Mouse (Mus musculus) 3134 (cell line): ENCODE data around the gene Ndufs3.
"Not testable (repeated sequence)": the region's sequence is repeated elsewhere in the genome, so short reads cannot be mapped to it uniquely, and the experiment has no call there.

Experiments used
- DNase-seq: peaks from one replicate; pipeline ENCODE4 v3.0.0-alpha.2; 2011; ENCODE audit warnings: low spot score; ENCODE audit not compliant: insufficient read length; ENCODE audit errors: extremely low read depth

Gene Ndufs3

DNA sequence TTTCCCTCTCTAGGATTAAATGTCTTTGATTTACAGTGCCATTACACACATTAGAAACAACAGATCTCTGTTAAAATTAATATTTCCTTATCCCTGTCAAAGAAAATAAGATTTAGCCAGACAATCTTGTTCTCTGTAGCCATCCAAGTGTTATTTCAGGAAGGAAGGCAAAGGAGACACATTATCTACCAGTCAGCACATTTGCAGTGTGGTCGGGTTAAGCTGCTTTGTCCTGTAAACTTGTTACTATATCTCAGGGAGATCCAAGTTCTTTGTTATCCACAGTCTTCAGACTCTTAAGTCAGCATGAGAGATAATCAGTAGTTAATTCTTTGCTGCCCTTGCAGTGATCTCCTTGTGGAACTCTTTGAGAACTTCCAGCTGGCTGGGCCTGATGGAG is 6.2 kb upstream of the Ndufs3 start:
- DNase-seq: no peak

DNA sequence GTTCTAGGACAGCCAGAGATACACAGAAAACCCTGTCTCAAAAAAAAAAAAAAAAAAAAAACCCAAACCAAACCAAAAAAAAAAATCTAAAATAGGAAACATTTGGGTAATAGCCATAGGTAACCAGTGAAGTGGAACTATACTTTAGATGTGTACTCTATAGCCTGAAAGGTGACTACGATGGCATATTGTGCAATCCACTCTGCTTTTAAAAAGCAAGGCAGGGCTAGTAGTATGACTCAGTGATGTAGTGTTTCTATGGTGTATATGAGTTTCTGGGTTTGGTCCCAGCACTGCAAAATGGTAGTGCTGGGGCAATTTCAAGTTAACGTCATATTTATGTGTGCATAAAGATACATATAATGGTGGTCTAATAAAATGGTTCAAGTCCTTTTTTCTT is 2.1 kb upstream of the Ndufs3 start:
- DNase-seq: no peak

DNA sequence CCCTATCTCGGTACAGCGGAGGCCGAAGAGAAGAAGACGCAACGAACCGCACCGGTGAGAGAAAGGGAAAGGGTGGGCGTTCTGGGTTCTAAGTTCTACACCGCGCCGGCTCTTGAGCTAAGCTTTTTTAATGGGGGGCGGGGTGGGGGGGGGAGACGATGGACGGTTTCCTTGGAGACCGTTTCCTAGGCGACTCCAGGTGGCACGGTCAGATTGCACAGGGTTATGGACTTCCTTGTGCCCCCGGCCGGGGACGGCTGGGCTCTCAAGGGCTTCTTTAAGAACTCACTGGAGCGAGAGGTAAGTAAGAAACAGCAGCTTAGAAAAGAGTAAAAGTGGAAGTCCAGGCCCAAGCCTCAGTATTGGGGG is 213 bp upstream of the Ndufs3 start:
- no peak for DNase-seq

DNA sequence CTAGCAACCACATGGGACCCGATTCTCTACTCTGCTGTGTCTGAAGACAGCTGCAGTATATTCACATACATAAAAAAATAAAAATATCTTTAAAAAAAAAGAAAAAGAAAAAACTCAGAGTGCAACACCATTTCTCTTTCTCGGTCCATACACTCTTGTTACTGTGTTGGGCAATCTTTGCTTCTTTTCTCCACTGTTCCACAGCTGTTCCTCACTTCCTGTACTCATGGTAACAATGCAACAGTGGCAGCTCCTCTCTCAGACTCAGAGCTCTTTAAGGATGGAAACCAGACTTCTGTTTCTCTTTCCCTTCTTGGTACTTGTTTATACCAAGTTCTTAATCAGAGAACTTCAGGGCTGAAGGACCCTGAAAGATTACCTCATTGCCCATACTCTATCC is 1.2 kb downstream of the Ndufs3 start:
- DNase-seq: no peak

DNA sequence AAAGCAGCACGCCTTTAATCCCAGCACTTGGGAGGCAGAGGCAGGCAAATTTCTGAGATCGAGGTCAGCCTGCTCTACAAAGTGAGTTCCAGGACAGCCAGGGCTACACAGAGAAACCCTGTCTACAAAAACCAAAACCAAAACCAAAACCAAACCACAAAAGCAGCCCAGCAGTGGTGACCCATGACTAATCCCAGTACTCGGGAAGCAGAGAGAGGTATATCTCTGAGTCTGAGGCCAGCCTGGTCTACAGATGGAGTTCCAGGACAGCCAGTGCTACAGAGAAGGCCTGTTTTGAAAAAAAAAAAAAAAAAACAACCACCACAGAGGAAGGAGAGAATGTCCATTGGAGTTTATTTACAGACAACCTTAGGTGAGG is 10.3 kb downstream of the Ndufs3 start:
- not testable (repeated sequence) for DNase-seq

DNA sequence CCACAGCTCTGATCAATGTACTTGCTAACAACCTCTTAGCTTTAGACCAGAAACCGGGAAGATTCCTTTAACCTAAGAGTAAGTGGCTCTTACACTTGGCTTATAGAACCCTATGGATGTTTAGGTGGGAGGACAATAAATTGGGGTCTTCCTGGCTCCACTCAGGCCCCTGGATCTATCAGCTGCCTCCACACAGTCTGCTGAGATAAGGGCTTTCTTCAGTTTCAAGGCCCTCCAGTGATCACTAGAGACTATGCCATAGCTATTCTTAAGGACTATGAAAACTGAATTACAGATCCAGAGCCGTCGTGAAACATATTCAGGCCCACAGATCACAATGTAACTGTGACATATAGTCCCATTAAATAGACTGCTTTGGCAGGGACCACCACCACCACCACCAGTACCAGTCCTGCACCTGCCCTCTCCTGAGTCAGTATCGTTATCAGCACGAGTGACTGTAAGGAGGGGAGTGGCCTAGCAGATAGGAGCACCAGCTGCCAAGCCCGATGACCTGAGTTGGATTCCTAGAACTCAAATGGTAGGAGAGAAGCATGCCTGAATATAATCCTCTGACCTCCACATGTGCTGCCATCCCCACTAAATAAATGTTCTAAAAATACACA is 10.8 kb downstream of the Ndufs3 start:
- no peak for DNase-seq

DNA sequence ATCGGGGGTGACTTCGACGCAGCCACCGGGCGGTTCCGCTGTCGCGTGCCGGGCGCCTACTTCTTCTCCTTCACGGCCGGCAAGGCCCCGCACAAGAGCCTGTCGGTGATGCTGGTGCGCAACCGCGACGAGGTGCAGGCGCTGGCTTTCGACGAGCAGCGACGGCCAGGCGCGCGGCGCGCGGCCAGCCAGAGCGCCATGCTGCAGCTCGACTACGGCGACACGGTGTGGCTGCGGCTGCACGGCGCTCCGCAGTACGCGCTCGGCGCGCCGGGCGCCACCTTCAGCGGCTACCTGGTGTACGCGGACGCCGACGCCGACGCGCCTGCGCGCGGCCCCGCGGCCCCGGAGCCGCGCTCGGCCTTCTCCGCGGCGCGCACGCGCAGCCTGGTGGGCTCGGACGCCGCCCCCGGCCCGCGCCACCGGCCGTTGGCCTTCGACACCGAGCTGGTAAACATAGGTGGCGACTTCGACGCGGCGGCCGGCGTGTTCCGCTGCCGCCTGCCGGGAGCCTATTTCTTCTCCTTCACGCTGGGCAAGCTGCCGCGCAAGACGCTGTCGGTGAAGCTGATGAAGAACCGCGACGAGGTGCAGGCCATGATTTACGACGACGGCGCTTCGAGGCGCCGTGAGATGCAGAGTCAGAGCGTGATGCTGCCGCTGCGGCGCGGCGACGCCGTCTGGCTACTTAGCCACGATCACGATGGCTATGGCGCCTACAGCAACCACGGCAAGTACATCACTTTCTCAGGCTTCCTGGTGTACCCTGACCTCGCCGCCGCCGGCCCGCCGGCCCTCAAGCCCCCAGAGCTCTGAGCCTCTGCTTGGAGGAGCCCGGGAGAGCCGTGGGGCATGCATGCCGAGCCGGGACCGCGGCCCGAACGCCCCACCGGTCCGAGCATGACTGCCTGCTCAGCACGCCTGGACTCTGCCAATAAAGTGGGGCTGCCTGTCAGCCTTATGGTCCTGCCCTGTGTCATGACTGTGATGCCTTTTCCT is 14.8 kb downstream of the Ndufs3 start:
- DNase-seq: no peak

DNA sequence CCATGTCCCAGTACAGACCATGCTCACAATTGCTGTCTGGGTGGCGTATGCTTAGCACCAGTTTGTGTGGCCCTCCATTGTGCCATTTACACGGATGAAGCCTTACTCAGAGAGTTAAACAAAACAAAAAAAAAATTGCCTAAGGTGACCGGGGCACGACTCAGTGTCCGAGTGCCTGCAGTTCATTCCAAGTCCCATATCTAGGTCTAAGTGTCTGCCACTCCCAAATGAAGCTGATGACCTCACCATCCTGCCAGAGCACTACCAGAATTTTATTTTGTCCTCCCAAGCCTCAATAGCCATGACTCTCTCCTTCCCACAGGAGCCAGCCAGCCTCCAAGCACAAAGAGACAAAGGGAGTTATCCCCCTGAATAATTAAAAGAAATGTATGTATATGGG is 17.0 kb downstream of the Ndufs3 start:
- no peak for DNase-seq

DNA sequence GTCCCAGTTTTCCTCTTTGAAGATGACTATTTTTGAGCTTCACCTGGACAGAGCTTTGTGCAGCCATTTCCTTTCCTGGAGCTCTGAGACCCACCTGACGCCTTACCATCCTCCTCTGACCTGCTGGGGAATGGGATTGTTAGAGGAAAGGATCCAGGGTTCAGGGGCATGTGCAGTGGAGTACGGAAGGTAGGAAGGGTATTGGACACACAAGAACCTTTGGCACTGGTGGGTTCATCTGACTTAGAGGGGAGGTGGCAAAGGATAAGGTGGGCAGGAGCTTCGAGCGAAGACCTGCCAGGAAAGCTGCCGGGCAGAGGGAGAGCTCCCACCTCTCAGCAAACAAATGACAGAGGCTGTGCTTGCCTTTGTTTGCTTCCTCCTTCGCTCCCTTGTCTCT is 18.2 kb downstream of the Ndufs3 start:
- no peak for DNase-seq

DNA sequence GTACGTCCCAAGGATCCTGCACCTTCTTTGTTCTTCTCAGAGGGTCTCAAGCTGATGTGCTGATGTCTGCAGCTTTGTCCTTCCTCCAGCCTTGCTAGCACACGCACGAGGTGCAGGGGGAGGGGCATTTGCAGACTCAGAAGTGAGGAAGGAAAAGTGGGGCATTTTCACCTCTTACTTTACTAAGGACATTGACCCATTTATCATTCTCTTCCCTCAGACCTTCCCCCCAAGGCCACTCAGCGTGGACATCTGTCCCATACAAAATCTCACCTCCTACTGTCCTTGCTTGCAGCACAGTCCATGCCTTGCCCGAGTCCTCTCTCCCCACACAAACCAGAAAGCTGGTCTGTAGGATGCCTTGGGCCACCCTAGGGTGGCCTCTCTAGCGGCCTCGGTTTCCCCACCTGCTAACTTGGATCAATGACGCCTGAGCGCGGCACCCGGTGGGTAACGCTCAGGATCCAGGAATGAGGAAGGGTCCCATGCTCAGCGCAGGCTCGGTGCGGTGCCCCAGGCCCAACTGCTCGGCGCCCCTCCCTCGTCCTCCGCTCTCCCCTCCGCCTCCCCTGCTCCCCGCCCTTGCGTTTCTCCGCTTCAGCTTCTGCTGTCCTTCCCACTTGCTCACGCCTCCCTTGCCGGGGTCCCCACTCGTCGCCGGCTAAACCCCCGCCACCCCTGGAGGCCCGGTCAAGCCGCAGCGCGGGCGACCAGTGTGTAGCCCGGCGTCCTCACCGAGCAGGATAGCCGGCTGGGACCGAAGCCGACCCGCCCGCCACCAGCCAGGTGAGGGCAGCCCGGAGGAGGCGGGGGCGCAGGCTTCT is 19.2 kb downstream of the Ndufs3 start, which contains the start of gene C1qtnf4:
C1qtnf4 (plus strand) TSS at position 643 of the 824 bp plus-strand sequence.
- no peak for DNase-seq

DNA sequence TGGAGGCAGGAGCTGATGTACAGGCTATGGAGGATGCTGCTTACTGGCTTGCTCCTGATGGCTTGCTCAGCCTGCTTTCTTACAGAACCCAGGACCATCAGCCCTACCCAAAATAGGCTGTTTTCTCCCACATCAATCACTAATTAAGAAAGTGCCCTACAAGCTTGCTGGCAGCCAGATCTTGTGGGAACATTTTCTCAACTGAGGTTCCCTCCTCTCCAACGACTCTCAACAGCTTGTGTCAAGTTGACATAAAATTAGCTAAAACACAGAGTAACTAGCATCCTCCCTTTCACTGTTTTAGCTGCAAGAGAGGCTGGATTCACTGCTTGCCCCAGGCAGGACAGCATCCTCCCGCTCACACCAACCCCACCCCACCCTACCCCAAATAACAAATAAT is 22.8 kb downstream of the Ndufs3 start:
- no peak for DNase-seq

DNA sequence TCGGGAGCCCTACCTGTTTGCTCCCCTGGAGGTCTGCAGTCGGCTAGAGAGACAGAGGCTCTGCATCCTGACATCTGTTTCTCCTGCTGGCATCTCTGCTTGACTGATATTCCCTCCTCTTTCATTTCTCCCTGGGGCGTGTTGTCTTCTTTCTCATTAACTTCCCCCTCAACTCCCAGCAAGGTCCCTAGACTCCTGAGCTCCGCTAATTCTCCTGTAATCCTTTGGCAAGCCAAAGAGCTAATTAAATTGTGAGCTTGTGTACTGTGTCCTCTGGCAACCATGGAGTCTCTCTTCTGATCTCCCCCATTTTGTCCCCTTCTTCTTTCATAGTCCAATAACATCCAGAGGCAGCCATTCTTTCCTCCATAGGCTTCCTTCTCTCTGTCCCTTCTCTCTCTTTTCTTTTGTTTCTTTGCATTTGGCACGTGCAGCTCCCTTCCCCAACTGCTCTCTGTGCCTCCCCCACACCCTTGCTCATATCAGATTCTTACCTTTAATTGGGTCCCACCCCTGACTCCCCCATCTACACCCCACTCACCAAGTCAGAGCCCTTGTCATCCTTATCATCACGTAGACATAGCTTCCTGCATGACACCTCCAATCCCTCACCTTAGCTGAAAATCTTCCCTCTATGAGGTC is 24.4 kb downstream of the Ndufs3 start:
- no peak for DNase-seq

DNA sequence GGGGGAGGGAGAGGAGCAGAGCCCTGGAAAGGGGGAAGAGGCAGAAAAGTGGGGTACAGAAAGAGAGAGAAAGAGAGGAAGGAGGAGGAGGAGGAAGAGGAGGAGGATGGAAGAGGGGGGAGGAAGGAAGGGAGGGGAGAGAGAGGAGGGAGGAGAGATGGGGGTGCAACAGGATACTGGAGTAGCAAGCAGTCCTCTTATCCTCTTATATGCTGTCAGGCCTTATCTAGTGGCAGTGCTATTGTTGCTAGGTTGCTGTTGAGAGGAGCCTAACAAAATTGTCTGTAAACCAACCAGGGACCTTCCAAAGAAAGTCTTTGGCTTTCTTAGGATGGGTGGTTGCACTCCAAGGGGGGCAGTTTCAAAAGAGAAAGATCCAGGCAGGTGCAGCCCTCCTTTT is 25.2 kb downstream of the Ndufs3 start:
- no peak for DNase-seq

DNA sequence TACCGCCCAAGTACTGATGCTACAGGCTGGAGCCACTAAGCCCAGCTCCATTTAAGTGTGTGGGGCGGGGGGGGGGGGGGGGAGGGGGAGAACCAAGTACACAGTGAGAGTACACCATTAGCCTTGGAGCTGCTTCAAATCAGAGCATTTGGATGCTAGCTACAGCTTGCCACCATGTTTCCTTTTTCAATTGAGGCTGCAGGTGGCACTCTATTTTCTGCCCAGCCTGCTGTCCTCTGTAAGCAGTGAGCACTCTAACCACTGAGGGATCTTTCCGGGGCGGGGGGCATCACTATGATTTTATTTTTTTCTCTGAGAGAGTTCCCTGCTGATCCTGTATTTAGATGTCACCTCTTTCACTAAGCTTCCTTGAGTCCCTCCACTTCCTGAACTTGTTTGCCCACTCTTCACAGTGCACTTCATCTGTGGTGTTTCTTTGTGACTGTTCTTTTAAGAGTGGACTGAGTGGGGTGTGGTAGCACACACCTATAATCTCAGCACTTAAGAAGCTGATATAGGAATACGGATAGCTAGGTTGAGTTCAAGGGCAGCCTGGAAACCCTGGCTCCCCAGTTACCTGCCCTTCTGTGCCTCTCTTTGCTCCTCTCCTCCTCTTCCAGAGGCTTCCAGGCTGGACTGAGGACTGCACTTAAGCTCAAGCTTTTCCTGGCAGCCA is 26.9 kb downstream of the Ndufs3 start:
- DNase-seq: no peak

DNA sequence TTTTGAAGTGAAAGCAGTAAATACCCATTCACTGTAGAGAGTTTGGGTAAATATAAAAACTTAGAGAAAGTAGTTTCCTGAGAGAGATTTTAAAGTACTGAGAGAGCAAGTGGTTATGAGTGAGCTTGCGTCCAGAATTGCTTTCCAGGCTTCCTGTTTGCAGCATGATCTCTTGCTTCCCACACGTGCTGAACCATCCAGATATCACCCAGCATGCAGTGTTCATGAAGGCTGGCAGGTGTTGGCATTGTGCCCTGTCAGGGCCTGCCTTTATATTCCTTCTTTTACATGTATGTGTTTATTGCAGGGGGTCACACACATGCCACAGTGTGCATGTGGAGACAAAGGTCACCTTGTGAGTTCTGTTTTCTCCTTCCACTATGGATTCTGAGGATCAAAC is 29.4 kb downstream of the Ndufs3 start:
- DNase-seq: no peak

DNA sequence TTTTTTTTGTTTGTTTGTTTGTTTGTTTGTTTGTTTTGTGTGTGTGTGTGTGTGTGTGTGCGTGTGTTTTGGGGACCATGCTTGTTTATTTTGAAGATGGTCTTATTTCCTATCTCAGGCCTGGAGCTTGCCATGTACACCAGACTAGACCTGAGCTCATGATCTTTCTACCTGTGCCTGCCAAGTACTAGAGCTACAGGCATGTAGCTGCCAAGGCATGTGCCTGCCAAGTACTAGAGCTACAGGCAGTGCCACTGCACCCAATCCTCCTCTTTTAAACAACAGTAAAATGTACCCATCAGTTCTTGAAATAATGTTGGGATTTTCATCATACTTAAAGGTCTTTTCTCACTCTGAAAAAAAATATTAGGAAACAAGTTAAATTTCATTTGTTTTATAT is 30.6 kb downstream of the Ndufs3 start:
- DNase-seq: no peak

DNA sequence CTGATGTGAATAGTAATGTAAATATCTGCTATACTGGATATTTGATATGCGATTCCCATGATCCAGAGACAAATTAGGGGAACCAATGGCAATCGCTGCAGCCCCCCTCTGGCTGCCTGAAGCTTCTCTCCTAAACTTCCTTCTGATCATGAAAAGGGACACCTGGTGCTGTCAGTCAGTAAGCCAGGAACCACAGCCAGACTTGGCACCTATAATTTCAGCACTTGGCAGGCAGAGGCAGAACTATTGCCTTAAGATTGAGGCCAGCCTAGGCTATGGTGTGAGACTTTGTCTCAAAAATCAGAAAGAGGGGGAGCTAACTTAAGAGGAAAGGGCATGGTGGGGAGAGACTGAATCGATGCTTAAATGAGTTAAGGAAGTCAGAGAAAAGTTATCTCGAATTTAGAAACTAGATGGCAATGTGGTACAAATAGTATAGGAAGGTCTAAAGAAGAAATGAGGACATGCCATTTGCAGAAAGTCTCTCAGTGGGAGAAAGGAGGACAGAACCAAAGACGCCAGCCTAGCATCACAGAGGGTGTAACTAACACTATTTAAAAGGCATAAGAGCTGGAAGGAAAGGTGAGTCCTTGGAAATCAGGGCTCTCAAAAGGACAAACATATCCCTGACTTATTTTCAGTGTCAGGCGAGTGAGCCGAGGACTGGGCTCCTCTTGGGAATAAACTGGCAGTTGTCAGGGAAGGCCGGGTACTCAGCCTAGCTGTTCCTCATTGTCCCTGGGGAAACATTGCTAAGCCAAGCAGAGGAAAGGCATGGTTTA is 33.3 kb downstream of the Ndufs3 start:
- no peak for DNase-seq

DNA sequence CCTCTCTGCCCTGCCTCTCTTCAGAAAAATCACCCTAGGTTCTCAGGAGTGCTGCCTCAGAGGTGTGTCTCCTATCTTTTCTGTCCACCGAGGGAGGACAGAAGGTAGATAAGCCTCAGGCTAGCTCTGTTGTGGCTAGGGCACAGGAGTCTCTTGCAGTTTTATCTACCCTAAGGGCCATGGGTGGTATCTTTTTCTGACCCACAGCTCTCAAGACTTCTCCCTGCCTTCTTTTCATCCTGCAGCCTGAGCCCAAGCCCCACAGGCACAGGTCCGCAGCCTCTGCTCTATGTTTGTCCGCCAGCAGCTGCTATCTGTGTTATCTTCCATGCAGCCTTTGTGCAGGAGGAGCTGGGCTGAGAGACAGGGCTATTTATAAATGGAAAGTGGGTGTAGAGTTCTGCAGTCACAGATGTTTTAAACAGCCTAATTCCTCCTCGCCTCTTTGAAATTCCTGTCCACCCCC is 34.5 kb downstream of the Ndufs3 start:
- DNase-seq: no peak

DNA sequence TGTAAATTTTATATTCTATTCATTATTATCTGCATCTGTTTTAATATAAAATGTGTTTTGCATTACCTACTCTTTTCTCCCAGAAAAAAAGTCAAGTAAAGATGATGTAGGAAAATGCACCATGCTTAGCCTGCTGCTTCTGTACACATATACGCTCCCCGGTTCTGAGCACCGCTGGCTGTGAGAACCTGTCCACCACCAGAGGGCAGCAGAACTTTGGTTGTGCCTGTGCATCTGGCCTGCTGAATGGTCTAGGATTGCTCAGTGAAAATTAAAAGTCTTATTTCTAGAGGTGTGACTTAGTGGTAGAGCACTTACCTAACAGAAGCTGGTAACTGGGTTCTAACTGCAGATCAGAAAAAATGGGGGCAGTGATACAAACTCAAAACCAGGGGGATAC is 38.1 kb downstream of the Ndufs3 start:
- DNase-seq: peak; percentile 23
